Mouse (Mus musculus) limb, embryonic 12.5 days (tissue): ENCODE measurements around the gene Gm20388. TPM values are rescaled to one million over a fixed set of nuclear protein-coding genes. Genes with fewer than 3 reads are reported as not detected.

Experiments used
- ATAC-seq: fragments of 200-750 bp; cut with Nextera tagmentation; 2 replicates; pipeline ENCODE4 v1.8.0; 2017; ENCODE audit warnings: low read depth, moderate TSS enrichment; ENCODE audit not compliant: insufficient number of reproducible peaks, insufficient read depth, low FRiP score, low TSS enrichment
- H3K27ac ChIP-seq: fragments of 300-500 bp; sonication (generic); 2 replicates; pipeline ENCODE4 v1.5.1; 2016; ENCODE audit warnings: mild to moderate bottlenecking, moderate library complexity
- H3K27me3 ChIP-seq: fragments of 300-500 bp; sonication (generic); 2 replicates; pipeline ENCODE4 v1.6.1; 2016; ENCODE audit warnings: mild to moderate bottlenecking, moderate library complexity
- H3K36me3 ChIP-seq: fragments of 300-500 bp; sonication (generic); 2 replicates; pipeline ENCODE4 v1.6.1; 2016; ENCODE audit warnings: mild to moderate bottlenecking, moderate library complexity
- H3K4me1 ChIP-seq: fragments of 300-500 bp; sonication (generic); replicated peaks from 2 replicates; pipeline ENCODE4 v1.6.1; 2016
- H3K4me2 ChIP-seq: fragments of 300-500 bp; sonication (generic); 2 replicates; pipeline ENCODE4 v1.6.1; 2016; ENCODE audit warnings: mild to moderate bottlenecking, moderate library complexity
- H3K4me3 ChIP-seq: fragments of 300-500 bp; sonication (generic); replicated peaks from 2 replicates; pipeline ENCODE4 v1.5.1; 2016; ENCODE audit warnings: mild to moderate bottlenecking
- H3K9ac ChIP-seq: fragments of 300-500 bp; sonication (generic); replicated peaks from 2 replicates; pipeline ENCODE4 v1.6.1; 2016; ENCODE audit warnings: mild to moderate bottlenecking, moderate library complexity
- H3K9me3 ChIP-seq: fragments of 300-500 bp; sonication (generic); 2 replicates; pipeline ENCODE4 v1.6.1; 2016; ENCODE audit warnings: mild to moderate bottlenecking, moderate library complexity
- WGBS: fragments of 180-500 bp; shearing (Covaris S2); methylation state at CpG from one replicate; pipeline ENCODE4 v1.1.7; 2016; 5-methylcytosine and 5-hydroxymethylcytosine counted together
- polyA plus RNA-seq: library from polyadenylated mRNA; unstranded; fragments of >200 nt; fragmentation: Nextera tagmentation; extraction: Ambion mirVana; gene quantifications from 2 replicates; pipeline ENCODE4 v1.2.1, GENCODE M21; 2016

Gm20388 gene
- polyA plus RNA-seq, 1 experiment from 2014 or later, result not detected

- no peak for ATAC-seq
- no peak overlapping the region for H3K4me3 ChIP-seq
- H3K4me2 ChIP-seq, result no peak overlapping the region
- H3K36me3 ChIP-seq, result peaks cover 41% of the 10 kb centered on the region
- H3K9ac ChIP-seq, result no peak overlapping the region
- H3K27ac ChIP-seq, result no peak overlapping the region
- peaks cover 32% of the 10 kb centered on the region for H3K4me1 ChIP-seq
- WGBS, result 65% methylated on average over 3 of the region's 3 CpGs
- H3K27me3 ChIP-seq, result no peaks in the 10 kb centered on the region
- no peaks in the 10 kb centered on the region for H3K9me3 ChIP-seq
These were observed 3006.1 kb downstream of the Gm20388 start for GRCm38 (mm10) chr8:122916766-122917165.

- Histone ChIP-seq H3K27ac (peak overlapping the region; percentile 72), H3K36me3 (peaks cover 34% of the 10 kb centered on the region), H3K9ac (no peak overlapping the region), H3K27me3 (no peaks in the 10 kb centered on the region), H3K4me1 (peaks cover 42% of the 10 kb centered on the region), H3K9me3 (no peaks in the 10 kb centered on the region), H3K4me3 (no peak overlapping the region), H3K4me2 (no peak overlapping the region)
- 40% methylated on average over 11 of the region's 11 CpGs for WGBS
- ATAC-seq, result peak; percentile 57; the same call in 1 of the 2 replicates
These were observed 3007.1 kb downstream of the Gm20388 start for GRCm38 (mm10) chr8:122917531-122918392.

GRCm38 (mm10) chr8:122918438-122919107 lies 3007.9 kb downstream of the Gm20388 start:
- WGBS, result 56% methylated on average over 7 of the region's 7 CpGs
- Histone ChIP-seq H3K27ac (peak overlapping the region; percentile 72; the same call in 1 of the 2 replicates), H3K4me3 (no peak overlapping the region), H3K27me3 (no peaks in the 10 kb centered on the region), H3K9ac (no peak overlapping the region), H3K4me2 (no peak overlapping the region), H3K4me1 (peaks cover 50% of the 10 kb centered on the region), H3K9me3 (no peaks in the 10 kb centered on the region), H3K36me3 (peaks cover 26% of the 10 kb centered on the region)
- ATAC-seq, result no peak

GRCm38 (mm10) chr8:122920890-122921289 lies 3010.2 kb downstream of the Gm20388 start:
- no peak for ATAC-seq
- no peaks in the 10 kb centered on the region for H3K9me3 ChIP-seq
- H3K36me3 ChIP-seq, result peaks cover 3% of the 10 kb centered on the region
- no peak overlapping the region for H3K4me3 ChIP-seq
- H3K27ac ChIP-seq, result no peak overlapping the region
- H3K4me1 ChIP-seq, result peaks cover 59% of the 10 kb centered on the region
- H3K4me2 ChIP-seq, result no peak overlapping the region
- 89% methylated on average over 7 of the region's 7 CpGs for WGBS
- H3K9ac ChIP-seq, result no peak overlapping the region
- no peaks in the 10 kb centered on the region for H3K27me3 ChIP-seq

- peaks cover 44% of the 10 kb centered on the region for H3K4me1 ChIP-seq
- no peaks in the 10 kb centered on the region for H3K27me3 ChIP-seq
- no peak overlapping the region for H3K4me2 ChIP-seq
- H3K4me3 ChIP-seq, result no peak overlapping the region
- peaks cover 5% of the 10 kb centered on the region; the same call in 1 of the 2 replicates for H3K36me3 ChIP-seq
- ATAC-seq, result no peak
- H3K9ac ChIP-seq, result no peak overlapping the region
- WGBS, result 68% methylated on average over 3 of the region's 3 CpGs
- H3K27ac ChIP-seq, result no peak overlapping the region
- no peaks in the 10 kb centered on the region for H3K9me3 ChIP-seq
These were observed 3012.3 kb downstream of the Gm20388 start for GRCm38 (mm10) chr8:122922945-122923344.

- no peak overlapping the region for H3K4me3 ChIP-seq
- H3K27ac ChIP-seq, result 0 out of 2 replicates have a peak overlapping the region, but pooled peaks have one; percentile 1
- H3K36me3 ChIP-seq, result peaks cover 5% of the 10 kb centered on the region; the same call in 1 of the 2 replicates
- WGBS, result 58% methylated on average over 7 of the region's 7 CpGs
- no peaks in the 10 kb centered on the region for H3K9me3 ChIP-seq
- H3K27me3 ChIP-seq, result no peaks in the 10 kb centered on the region
- no peak overlapping the region for H3K4me2 ChIP-seq
- H3K9ac ChIP-seq, result no peak overlapping the region
- peaks cover 38% of the 10 kb centered on the region for H3K4me1 ChIP-seq
- no peak for ATAC-seq
These were observed 3012.9 kb downstream of the Gm20388 start for GRCm38 (mm10) chr8:122923431-122924090.

- 67% methylated on average over 6 of the region's 6 CpGs for WGBS
- no peaks in the 10 kb centered on the region for H3K27me3 ChIP-seq
- peaks cover 33% of the 10 kb centered on the region for H3K4me1 ChIP-seq
- peaks cover 5% of the 10 kb centered on the region; the same call in 1 of the 2 replicates for H3K36me3 ChIP-seq
- no peaks in the 10 kb centered on the region for H3K9me3 ChIP-seq
- 0 out of 2 replicates have a peak overlapping the region, but pooled peaks have one; percentile 1 for H3K27ac ChIP-seq
- ATAC-seq, result no peak
- H3K9ac ChIP-seq, result no peak overlapping the region
- H3K4me2 ChIP-seq, result no peak overlapping the region
- no peak overlapping the region for H3K4me3 ChIP-seq
These were observed 3013.4 kb downstream of the Gm20388 start for GRCm38 (mm10) chr8:122924091-122924490.

GRCm38 (mm10) chr8:122925939-122926722 lies 3015.5 kb downstream of the Gm20388 start:
- H3K4me2 ChIP-seq, result no peak overlapping the region
- no peaks in the 10 kb centered on the region for H3K9me3 ChIP-seq
- H3K9ac ChIP-seq, result no peak overlapping the region
- 86% methylated on average over 8 of the region's 8 CpGs for WGBS
- ATAC-seq, result no peak
- H3K27ac ChIP-seq, result no peak overlapping the region
- H3K36me3 ChIP-seq, result peaks cover 5% of the 10 kb centered on the region; the same call in 1 of the 2 replicates
- peaks cover 29% of the 10 kb centered on the region for H3K4me1 ChIP-seq
- no peak overlapping the region for H3K4me3 ChIP-seq
- no peaks in the 10 kb centered on the region for H3K27me3 ChIP-seq

GRCm38 (mm10) chr8:122926782-122927181 lies 3016.1 kb downstream of the Gm20388 start:
- WGBS, result 81% methylated on average over 7 of the region's 7 CpGs
- no peak for ATAC-seq
- no peaks in the 10 kb centered on the region for H3K27me3 ChIP-seq

GRCm38 (mm10) chr8:122927841-122928240 lies 3017.2 kb downstream of the Gm20388 start:
- no peak for ATAC-seq
- 74% methylated on average over 3 of the region's 3 CpGs for WGBS
- no peak overlapping the region for H3K27ac ChIP-seq
- peaks cover 16% of the 10 kb centered on the region for H3K4me1 ChIP-seq
- H3K9me3 ChIP-seq, result no peaks in the 10 kb centered on the region
- no peak overlapping the region for H3K4me3 ChIP-seq
- H3K4me2 ChIP-seq, result no peak overlapping the region
- no peak overlapping the region for H3K9ac ChIP-seq
- peaks cover 5% of the 10 kb centered on the region; the same call in 1 of the 2 replicates for H3K36me3 ChIP-seq
- no peaks in the 10 kb centered on the region for H3K27me3 ChIP-seq

More at GRCm38 (mm10) chr8:122926782-122927181, 3016.1 kb downstream of the Gm20388 start:
- Histone ChIP-seq H3K36me3 (peaks cover 5% of the 10 kb centered on the region; the same call in 1 of the 2 replicates), H3K9me3 (no peaks in the 10 kb centered on the region), H3K4me1 (peaks cover 26% of the 10 kb centered on the region), H3K4me2 (no peak overlapping the region), H3K4me3 (no peak overlapping the region), H3K9ac (no peak overlapping the region), H3K27ac (no peak overlapping the region)
